Mouse (Mus musculus) ovary, adult 2 months (tissue): ENCODE data around the gene Nmt2. TPM values are rescaled to one million over a fixed set of nuclear protein-coding genes. Genes with fewer than 3 reads are reported as not detected.

Experiments used
- polyA plus RNA-seq: library from polyadenylated mRNA; depleted of rRNA; stranded (reverse); fragments of >200 nt; gene quantifications from 2 replicates; pipeline ENCODE4 v1.2.3, GENCODE M21; 2012; rRNA removed

The Nmt2 gene
- 13.1 and 14.0 TPM in 2 replicates for polyA plus RNA-seq

GRCm38 (mm10) chr2:3283602-3284472 is at the start of gene Nmt2:
Gene Nmt2, plus strand, starts transcription at chr2:3284212.

GRCm38 (mm10) chr2:3332484-3333242 is 48.7 kb downstream of the Nmt2 start, which contains the start of gene Rpp38:
Gene Rpp38, minus strand, starts transcription at chr2:3332643.

DNA sequence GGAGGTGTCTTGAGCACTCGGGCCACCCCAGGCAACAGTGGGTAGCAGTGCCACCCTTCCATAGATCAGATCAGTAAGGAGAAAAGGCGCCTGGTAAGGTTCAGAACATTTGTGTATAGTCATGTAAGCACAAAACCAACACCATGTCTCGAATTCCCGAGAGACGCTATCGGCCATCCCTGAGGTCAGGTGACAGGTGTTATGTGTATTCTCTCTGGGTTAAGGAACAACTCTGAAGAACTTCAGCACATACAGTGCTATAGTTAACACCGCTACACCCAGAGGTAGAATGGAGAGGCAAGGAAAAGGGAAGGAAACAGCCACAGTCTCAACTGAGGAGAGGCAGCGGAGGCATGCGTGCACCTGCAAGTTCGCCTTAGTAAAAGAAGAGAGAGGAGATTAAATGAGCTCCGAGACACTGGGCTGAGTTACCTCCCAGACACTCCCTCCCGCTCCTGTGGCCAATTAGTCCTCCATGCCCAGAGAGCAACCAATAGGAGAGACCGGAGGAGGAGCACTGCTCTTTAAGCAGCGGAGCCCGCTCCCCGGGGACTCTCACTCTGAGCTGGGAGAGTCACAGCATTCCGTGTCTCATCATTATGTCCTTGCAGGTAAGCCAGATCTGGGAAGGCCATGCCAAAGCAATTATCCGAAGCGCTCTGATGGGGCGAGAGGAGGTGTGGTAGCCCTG is 51.7 kb downstream of the Nmt2 start, which contains the start of gene Acbd7:
TSS of gene Acbd7 (plus strand) at position 558 of the 691 bp plus-strand sequence.

Other genes with a start within 250 kb of the Nmt2 start
- 40.7 and 42.2 TPM in 2 replicates for gene Fam171a1, start 170.0 kb upstream of the Nmt2 start, polyA plus RNA-seq
- 3.1 and 4.7 TPM in 2 replicates for gene Rpp38, start 48.4 kb downstream of the Nmt2 start, polyA plus RNA-seq
- 0.52 TPM in 1 of 2 replicates, not detected in the other for gene Acbd7, start 52.0 kb downstream of the Nmt2 start, polyA plus RNA-seq
- not detected in 2 replicates for gene Olah, start 113.0 kb downstream of the Nmt2 start, polyA plus RNA-seq
- gene Meig1, start 138.4 kb downstream of the Nmt2 start, polyA plus RNA-seq: 0.41 TPM in 1 of 2 replicates, not detected in the other
- gene Dclre1c, start 139.9 kb downstream of the Nmt2 start, polyA plus RNA-seq: 2.9 and 3.3 TPM in 2 replicates
- 5.1 and 6.0 TPM in 2 replicates for gene Suv39h2, start 190.8 kb downstream of the Nmt2 start, polyA plus RNA-seq
- gene Gm45902, start 228.6 kb downstream of the Nmt2 start, polyA plus RNA-seq: 1.9 TPM in 2 replicates
- gene Hspa14, start 228.6 kb downstream of the Nmt2 start, polyA plus RNA-seq: 15.8 and 24.0 TPM in 2 replicates
- 0.28 and 0.68 TPM in 2 replicates for gene Cdnf, start 228.8 kb downstream of the Nmt2 start, polyA plus RNA-seq